In genomic region chr7:101896104-101897066, GRCm38 (mm10) we compare ENCODE assay signal across 8 mouse cellular contexts. TPM values are rescaled to one million over a fixed set of nuclear protein-coding genes. Genes with fewer than 3 reads are reported as not detected.
DNase-seq lines count a peak whose midpoint lies in the region; ATAC-seq and TF ChIP-seq lines count a peak whose summit lies in the region.

No protein-coding gene starts in this region.

- H3K9me3 ChIP-seq in embryonic facial prominence, embryonic 15.5 days (replicated peaks), result no peaks in the 10 kb centered on the region
- no peaks in the 10 kb centered on the region for H3K9me3 ChIP-seq in limb, embryonic 14.5 days (ENCODE audit: control insufficient read depth, low read length)
- no peaks in the 10 kb centered on the region for H3K9me3 ChIP-seq in midbrain, postnatal 0 days (ENCODE audit: low read length)

- peak overlapping the region; percentile 39 for H3K9ac ChIP-seq in embryonic facial prominence, embryonic 15.5 days
- H3K9ac ChIP-seq in limb, embryonic 14.5 days (ENCODE audit: low read depth, low read length, severe bottlenecking), result peak overlapping the region; percentile 55
- peak overlapping the region; percentile 56 for H3K9ac ChIP-seq in midbrain, postnatal 0 days (replicated peaks; ENCODE audit: low read length, poor library complexity, severe bottlenecking)

- H3K36me3 ChIP-seq in embryonic facial prominence, embryonic 15.5 days, result peaks cover 7% of the 10 kb centered on the region; the same call in 1 of the 2 replicates
- peaks cover 9% of the 10 kb centered on the region; the same call in 1 of the 2 replicates for H3K36me3 ChIP-seq in limb, embryonic 14.5 days (ENCODE audit: control insufficient read depth, insufficient read depth, low read length)
- H3K36me3 ChIP-seq in midbrain, postnatal 0 days (ENCODE audit: insufficient read depth, low read length), result peaks cover 5% of the 10 kb centered on the region; the same call in 1 of the 2 replicates

- WGBS in bone marrow, adult 2 months, result under 1% methylated on average over 57 of the region's 57 CpGs
- under 1% methylated on average over 57 of the region's 57 CpGs for WGBS in embryonic facial prominence, embryonic 15.5 days
- under 1% methylated on average over 55 of the region's 57 CpGs for WGBS in limb, embryonic 14.5 days
- under 1% methylated on average over 57 of the region's 57 CpGs for WGBS in midbrain, postnatal 0 days

- peak; percentile 100 for DNase-seq in 416B (ENCODE audit: low read depth)
- DNase-seq in heart, adult 8-10 months (ENCODE audit: low spot score), result peak; percentile 98
- peak; percentile 99 for DNase-seq in kidney, adult 9 months
- DNase-seq in limb, embryonic 14.5 days (ENCODE audit: low spot score), result peak; percentile 99
- peak; percentile 99 for DNase-seq in midbrain, postnatal 0 days (ENCODE audit: low spot score)
- peak; percentile 90 to 92 for DNase-seq in spleen, postnatal 14 days (ENCODE audit: low spot score in 2 of 2)

- TF ChIP-seq POLR2A in bone marrow, adult 2 months (IDR thresholded peaks at IDR 0.05; ENCODE audit: borderline replicate concordance, control insufficient read depth, low read depth, low read length), result peak; percentile 66; the same call in 1 of the 2 replicates
- peak; percentile 48; the same call in 1 of the 2 replicates for TF ChIP-seq POLR2A in limb, embryonic 14.5 days (IDR thresholded peaks at IDR 0.05; ENCODE audit: borderline replicate concordance, extremely low read depth, insufficient read depth, insufficient read length)

- TF ChIP-seq CTCF in bone marrow, adult 2 months (IDR thresholded peaks at IDR 0.05; ENCODE audit: control insufficient read depth, insufficient read depth, low read length), result no peak
- TF ChIP-seq CTCF in midbrain, postnatal 0 days (IDR thresholded peaks at IDR 0.05), result no peak

- H3K4me3 ChIP-seq in bone marrow, adult 2 months (replicated peaks; ENCODE audit: control insufficient read depth, low read depth, low read length), result peak overlapping the region; percentile 92
- H3K4me3 ChIP-seq in embryonic facial prominence, embryonic 15.5 days (replicated peaks), result peak overlapping the region; percentile 73
- H3K4me3 ChIP-seq in limb, embryonic 14.5 days (replicated peaks; ENCODE audit: low read length), result peak overlapping the region; percentile 59
- peak overlapping the region; percentile 51 for H3K4me3 ChIP-seq in midbrain, postnatal 0 days (ENCODE audit: low read depth, low read length)

- peak overlapping the region; percentile 77 for H3K27ac ChIP-seq in bone marrow, adult 2 months (ENCODE audit: control insufficient read depth, insufficient read depth, low read depth, low read length, poor library complexity)
- H3K27ac ChIP-seq in embryonic facial prominence, embryonic 15.5 days (replicated peaks), result peak overlapping the region; percentile 95
- H3K27ac ChIP-seq in limb, embryonic 14.5 days (replicated peaks; ENCODE audit: low read depth, low read length), result peak overlapping the region; percentile 87
- peak overlapping the region; percentile 86 for H3K27ac ChIP-seq in midbrain, postnatal 0 days (ENCODE audit: low read depth, low read length)

- ATAC-seq in embryonic facial prominence, embryonic 15.5 days (ENCODE audit: insufficient number of reproducible peaks, low FRiP score, low TSS enrichment, low read depth), result peak; percentile 98
- peak; percentile 99 for ATAC-seq in limb, embryonic 14.5 days (ENCODE audit: low FRiP score, low read depth)
- peak; percentile 96 for ATAC-seq in midbrain, postnatal 0 days (ENCODE audit: low FRiP score)

- H3K27me3 ChIP-seq in embryonic facial prominence, embryonic 15.5 days, result no peaks in the 10 kb centered on the region; the same call in 1 of the 2 replicates
- H3K27me3 ChIP-seq in limb, embryonic 14.5 days (ENCODE audit: control insufficient read depth, insufficient read depth, low read length), result no peaks in the 10 kb centered on the region
- H3K27me3 ChIP-seq in midbrain, postnatal 0 days (ENCODE audit: insufficient read depth, low read length), result no peaks in the 10 kb centered on the region

- H3K4me2 ChIP-seq in embryonic facial prominence, embryonic 15.5 days (replicated peaks), result peak overlapping the region; percentile 55
- H3K4me2 ChIP-seq in limb, embryonic 14.5 days (replicated peaks; ENCODE audit: low read depth, low read length, severe bottlenecking), result peak overlapping the region; percentile 55
- H3K4me2 ChIP-seq in midbrain, postnatal 0 days (ENCODE audit: low read depth, low read length, poor library complexity, severe bottlenecking), result peak overlapping the region; percentile 54

- peaks cover 3% of the 10 kb centered on the region for H3K4me1 ChIP-seq in bone marrow, adult 2 months (ENCODE audit: control insufficient read depth, insufficient read depth, low read length)
- H3K4me1 ChIP-seq in embryonic facial prominence, embryonic 15.5 days, result peaks cover 12% of the 10 kb centered on the region
- peaks cover 3% of the 10 kb centered on the region; the same call in 1 of the 2 replicates for H3K4me1 ChIP-seq in limb, embryonic 14.5 days (ENCODE audit: control insufficient read depth, insufficient read depth, low read length)
- 0 out of 2 replicates have a peak, but pooled peaks cover 5% of the 10 kb centered on the region for H3K4me1 ChIP-seq in midbrain, postnatal 0 days (ENCODE audit: insufficient read depth, low read length)

RNA-seq across cellular contexts. Expression of gene Lamtor1, which starts 9.3 kb away (rescaled TPM):
- 53.6 and 78.1 TPM in 2 replicates for polyA plus RNA-seq in bone marrow, adult 2 months (2011; ENCODE audit: insufficient read depth, insufficient read length, low replicate concordance, missing spikeins)
- 164 and 166 TPM in 2 replicates for polyA plus RNA-seq in embryonic facial prominence, embryonic 15.5 days (2015; fragmentation: Nextera tagmentation; extraction: Ambion mirVana)
- total RNA-seq in heart, adult 8-10 months (2022), result 100 to 1,000 TPM; 119 to 133 (median 122) TPM
- 176 and 203 TPM in 2 replicates for polyA plus RNA-seq in limb, embryonic 14.5 days (2012; rRNA removed)
- 154 and 166 TPM in 2 replicates for polyA plus RNA-seq in limb, embryonic 14.5 days (2014; fragmentation: Nextera tagmentation; extraction: Ambion mirVana)
- 114 and 127 TPM in 2 replicates for total RNA-seq in midbrain, postnatal 0 days (2014; rRNA removed)
- polyA plus RNA-seq in midbrain, postnatal 0 days (2015; fragmentation: Nextera tagmentation; extraction: Ambion mirVana), result 159 and 180 TPM in 2 replicates

RNA-seq across cellular contexts. Expression of gene Tomt, which starts 9.8 kb away (rescaled TPM):
- polyA plus RNA-seq in bone marrow, adult 2 months (2011; ENCODE audit: insufficient read depth, insufficient read length, low replicate concordance, missing spikeins), result not detected in 2 replicates
- 0.29 and 0.45 TPM in 2 replicates for polyA plus RNA-seq in embryonic facial prominence, embryonic 15.5 days (2015; fragmentation: Nextera tagmentation; extraction: Ambion mirVana)
- not detected for total RNA-seq in heart, adult 8-10 months (2022)
- 0.18 and 0.23 TPM in 2 replicates for polyA plus RNA-seq in limb, embryonic 14.5 days (2012; rRNA removed)
- polyA plus RNA-seq in limb, embryonic 14.5 days (2014; fragmentation: Nextera tagmentation; extraction: Ambion mirVana), result 0.29 and 0.41 TPM in 2 replicates
- total RNA-seq in midbrain, postnatal 0 days (2014; rRNA removed), result 0.38 TPM in 1 of 2 replicates, not detected in the other
- polyA plus RNA-seq in midbrain, postnatal 0 days (2015; fragmentation: Nextera tagmentation; extraction: Ambion mirVana), result 0.23 and 0.32 TPM in 2 replicates

RNA-seq across cellular contexts. Expression of gene Folr1, which starts 25.8 kb away (rescaled TPM):
- polyA plus RNA-seq in bone marrow, adult 2 months (2011; ENCODE audit: insufficient read depth, insufficient read length, low replicate concordance, missing spikeins), result 6.8 TPM in 1 of 2 replicates, not detected in the other
- polyA plus RNA-seq in embryonic facial prominence, embryonic 15.5 days (2015; fragmentation: Nextera tagmentation; extraction: Ambion mirVana), result 0.35 and 0.81 TPM in 2 replicates
- total RNA-seq in heart, adult 8-10 months (2022), result under 1 TPM in 1 of 4 experiments, not detected in 3; 0.44 TPM
- polyA plus RNA-seq in limb, embryonic 14.5 days (2012; rRNA removed), result 1.1 and 1.3 TPM in 2 replicates
- 1.0 TPM in 1 of 2 replicates, not detected in the other for polyA plus RNA-seq in limb, embryonic 14.5 days (2014; fragmentation: Nextera tagmentation; extraction: Ambion mirVana)
- total RNA-seq in midbrain, postnatal 0 days (2014; rRNA removed), result 4.9 and 11.5 TPM in 2 replicates
- polyA plus RNA-seq in midbrain, postnatal 0 days (2015; fragmentation: Nextera tagmentation; extraction: Ambion mirVana), result 3.9 and 4.3 TPM in 2 replicates

RNA-seq across cellular contexts. Expression of gene Anapc15, which starts 32.9 kb away (rescaled TPM):
- 79.0 and 97.5 TPM in 2 replicates for polyA plus RNA-seq in bone marrow, adult 2 months (2011; ENCODE audit: insufficient read depth, insufficient read length, low replicate concordance, missing spikeins)
- polyA plus RNA-seq in embryonic facial prominence, embryonic 15.5 days (2015; fragmentation: Nextera tagmentation; extraction: Ambion mirVana), result 56.6 and 61.0 TPM in 2 replicates
- total RNA-seq in heart, adult 8-10 months (2022), result 10 to 100 TPM; 20.8 to 26.8 (median 24.9) TPM
- 67.2 and 68.9 TPM in 2 replicates for polyA plus RNA-seq in limb, embryonic 14.5 days (2012; rRNA removed)
- 44.7 and 60.5 TPM in 2 replicates for polyA plus RNA-seq in limb, embryonic 14.5 days (2014; fragmentation: Nextera tagmentation; extraction: Ambion mirVana)
- total RNA-seq in midbrain, postnatal 0 days (2014; rRNA removed), result 49.9 and 56.9 TPM in 2 replicates
- 62.7 and 68.3 TPM in 2 replicates for polyA plus RNA-seq in midbrain, postnatal 0 days (2015; fragmentation: Nextera tagmentation; extraction: Ambion mirVana)

RNA-seq across cellular contexts. Expression of gene Lrrc51, which starts 37.3 kb away (rescaled TPM):
- not detected in 2 replicates for polyA plus RNA-seq in bone marrow, adult 2 months (2011; ENCODE audit: insufficient read depth, insufficient read length, low replicate concordance, missing spikeins)
- 22.0 and 29.2 TPM in 2 replicates for polyA plus RNA-seq in embryonic facial prominence, embryonic 15.5 days (2015; fragmentation: Nextera tagmentation; extraction: Ambion mirVana)
- total RNA-seq in heart, adult 8-10 months (2022), result 1 to 10 TPM; 4.3 to 6.2 (median 5.4) TPM
- polyA plus RNA-seq in limb, embryonic 14.5 days (2012; rRNA removed), result 11.4 and 11.7 TPM in 2 replicates
- 7.5 and 12.6 TPM in 2 replicates for polyA plus RNA-seq in limb, embryonic 14.5 days (2014; fragmentation: Nextera tagmentation; extraction: Ambion mirVana)
- total RNA-seq in midbrain, postnatal 0 days (2014; rRNA removed), result 3.7 and 6.9 TPM in 2 replicates
- 7.0 TPM in 2 replicates for polyA plus RNA-seq in midbrain, postnatal 0 days (2015; fragmentation: Nextera tagmentation; extraction: Ambion mirVana)

Comparison
In these comparisons a context has a peak if more than half of its experiments do, and no peak if none do; other contexts are left out.
1. Peak in every context shown above with its lines: DNase-seq, ATAC-seq, H3K4me3 ChIP-seq and H3K27ac ChIP-seq.